Mouse (Mus musculus): Measurements from ENCODE around the gene Mmachc.

- TF ChIP-seq POLR2A (IDR thresholded peaks at IDR 0.05; ENCODE audit: borderline replicate concordance, extremely low read depth, insufficient read depth, insufficient read length, poor library complexity, severe bottlenecking) (no peak), CTCF (IDR thresholded peaks at IDR 0.05; ENCODE audit: borderline replicate concordance, extremely low read depth, insufficient read depth, insufficient read length) (no peak)
Observed at GRCm38 (mm10) chr4:116693785-116694184, 14.4 kb downstream of the Mmachc start.

All from brain, embryonic 14.5 days (tissue).